Mouse (Mus musculus) small intestine, adult 2 months (tissue): Measurements from ENCODE around the gene Tff3.

Experiments
- CTCF ChIP-seq: fragments of 200-500 bp; IDR thresholded peaks from 2 replicates; pipeline ENCODE4 v1.5.1; 2012; ENCODE audit warnings: low read depth, mild to moderate bottlenecking, control low read depth, inconsistent platforms, low read length, moderate library complexity, mixed read lengths; ENCODE audit not compliant: insufficient replicate concordance, insufficient read length; ENCODE audit errors: extremely low read depth
- POLR2A ChIP-seq: fragments of 200-500 bp; IDR thresholded peaks from 2 replicates; pipeline ENCODE4 v1.6.1; 2012; ENCODE audit warnings: low read depth, mild to moderate bottlenecking, control low read depth, inconsistent platforms, low read length, moderate library complexity

DNA sequence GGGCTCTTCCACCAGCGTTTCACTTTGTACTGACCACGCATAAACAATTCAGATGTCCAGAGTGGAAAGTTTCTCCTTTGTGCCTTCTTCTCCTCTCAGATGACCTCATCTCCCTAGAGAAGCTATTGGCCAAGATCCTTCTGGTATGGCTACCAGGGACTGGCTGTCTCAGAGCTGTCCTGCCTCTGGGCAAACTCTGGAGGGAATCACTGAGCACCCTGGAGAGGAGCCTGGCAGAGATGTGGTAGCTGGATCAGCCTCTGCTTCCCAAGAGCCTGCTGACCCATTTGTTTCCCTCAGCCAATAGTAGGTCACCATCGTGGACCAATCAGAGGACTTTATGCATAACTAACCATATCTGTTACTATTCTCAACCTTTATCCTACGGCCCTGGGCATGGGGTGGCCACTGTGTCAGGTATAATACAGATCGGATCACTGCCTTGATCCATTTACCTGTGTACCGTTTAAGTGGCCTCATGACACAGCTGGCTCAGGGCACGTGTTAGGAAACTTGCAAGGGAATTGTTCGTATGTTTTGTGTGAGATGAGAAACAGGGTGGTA, 26.4 kb downstream of the Tff3 start:
- no peak for TF ChIP-seq POLR2A
- TF ChIP-seq CTCF: no peak
